Mouse (Mus musculus) intestine, embryonic 16.5 days (tissue): Measurements from ENCODE around the gene Phf11b. TPM values are rescaled to one million over a fixed set of nuclear protein-coding genes. Genes with fewer than 3 reads are reported as not detected.
"Not testable (repeated sequence)": the region's sequence is repeated elsewhere in the genome, so short reads cannot be mapped to it uniquely, and the experiment has no call there.

Experiments used
- ATAC-seq: fragments of 200-750 bp; cut with Nextera tagmentation; 2 replicates; pipeline ENCODE4 v1.8.0; 2017; ENCODE audit warnings: moderate TSS enrichment, moderate library complexity
- H3K27ac ChIP-seq: fragments of 300-500 bp; sonication (generic); 2 replicates; pipeline ENCODE4 v1.5.1; 2014; ENCODE audit warnings: mild to moderate bottlenecking, low read length
- H3K27me3 ChIP-seq: fragments of 300-500 bp; sonication (generic); replicated peaks from 2 replicates; pipeline ENCODE4 v1.6.1; 2014; ENCODE audit warnings: low read length, control low read depth, mixed read lengths; ENCODE audit not compliant: control insufficient read depth, insufficient read depth
- H3K36me3 ChIP-seq: fragments of 300-500 bp; sonication (generic); 2 replicates; pipeline ENCODE4 v1.6.1; 2014; ENCODE audit warnings: low read length, control low read depth; ENCODE audit not compliant: control insufficient read depth, insufficient read depth
- H3K4me1 ChIP-seq: fragments of 300-500 bp; sonication (generic); 2 replicates; pipeline ENCODE4 v1.6.1; 2014; ENCODE audit warnings: low read length, control low read depth, mixed read lengths; ENCODE audit not compliant: control insufficient read depth, insufficient read depth
- H3K4me2 ChIP-seq: fragments of 300-500 bp; sonication (generic); 2 replicates; pipeline ENCODE4 v1.6.1; 2014; ENCODE audit warnings: low read depth, low read length, control low read depth
- H3K4me3 ChIP-seq: fragments of 300-500 bp; sonication (generic); 2 replicates; pipeline ENCODE4 v1.5.1; 2014; ENCODE audit warnings: mild to moderate bottlenecking, low read length
- H3K9ac ChIP-seq: fragments of 300-500 bp; sonication (generic); 2 replicates; pipeline ENCODE4 v1.6.1; 2014; ENCODE audit warnings: low read depth, low read length
- H3K9me3 ChIP-seq: fragments of 300-500 bp; sonication (generic); 2 replicates; pipeline ENCODE4 v1.6.1; 2016; ENCODE audit warnings: low read length, control low read depth; ENCODE audit not compliant: control insufficient read depth
- WGBS: fragments of 180-500 bp; shearing (Covaris S2); extraction: QIAGEN DNeasy Blood & Tissue Kit; methylation state at CpG from one replicate; pipeline ENCODE4 v1.1.7; 2014; 5-methylcytosine and 5-hydroxymethylcytosine counted together
- polyA plus RNA-seq: library from polyadenylated mRNA; unstranded; fragments of >200 nt; fragmentation: Nextera tagmentation; extraction: Ambion mirVana; gene quantifications from 2 replicates; pipeline ENCODE4 v1.2.1, GENCODE M21; 2015

Gene Phf11b
- 0.88 and 1.0 TPM in 2 replicates for polyA plus RNA-seq

- H3K9me3 ChIP-seq, H3K9ac ChIP-seq, H3K27me3 ChIP-seq, H3K36me3 ChIP-seq, H3K27ac ChIP-seq, ATAC-seq, H3K4me3 ChIP-seq, H3K4me1 ChIP-seq, H3K4me2 ChIP-seq: not testable (repeated sequence)
- 64% methylated on average over 1 of the region's 1 CpGs for WGBS
Observed at GRCm38 (mm10) chr14:59341189-59341588, at the start of gene Phf11b. Gene Phf11b (minus strand): TSS chr14:59341351.

GRCm38 (mm10) chr14:59390181-59390580 is 49.0 kb upstream of the Phf11b start:
- not testable (repeated sequence) for H3K27ac ChIP-seq, H3K9ac ChIP-seq, H3K36me3 ChIP-seq, H3K9me3 ChIP-seq, H3K4me2 ChIP-seq, H3K4me1 ChIP-seq, H3K27me3 ChIP-seq, H3K4me3 ChIP-seq
- peak; percentile 48; the same call in 1 of the 2 replicates for ATAC-seq
- WGBS: 59% methylated on average over 4 of the region's 4 CpGs

GRCm38 (mm10) chr14:59389532-59389931 is 48.4 kb upstream of the Phf11b start:
- Histone ChIP-seq H3K4me2 (no peak overlapping the region), H3K27me3 (no peaks in the 10 kb centered on the region), H3K9ac (no peak overlapping the region), H3K4me1 (no peaks in the 10 kb centered on the region), H3K9me3 (no peaks in the 10 kb centered on the region), H3K36me3 (no peaks in the 10 kb centered on the region), H3K27ac (no peak overlapping the region), H3K4me3 (no peak overlapping the region)
- WGBS: 73% methylated on average over 1 of the region's 1 CpGs
- ATAC-seq: peak; percentile 87

GRCm38 (mm10) chr14:59370348-59371068 is 29.4 kb upstream of the Phf11b start:
- WGBS: 91% methylated on average over 25 of the region's 25 CpGs

GRCm38 (mm10) chr14:59366386-59367105 is 25.4 kb upstream of the Phf11b start:
- no peak overlapping the region for H3K9ac ChIP-seq
- no peak overlapping the region for H3K4me3 ChIP-seq
- 67% methylated on average over 8 of the region's 8 CpGs for WGBS

More at GRCm38 (mm10) chr14:59370348-59371068, 29.4 kb upstream of the Phf11b start:
- Histone ChIP-seq H3K4me2 (no peak overlapping the region), H3K4me1 (no peaks in the 10 kb centered on the region), H3K4me3 (no peak overlapping the region), H3K27me3 (no peaks in the 10 kb centered on the region), H3K27ac (no peak overlapping the region), H3K9ac (no peak overlapping the region), H3K36me3 (no peaks in the 10 kb centered on the region), H3K9me3 (peaks cover 10% of the 10 kb centered on the region)
- ATAC-seq: no peak

GRCm38 (mm10) chr14:59365244-59365644 is 24.1 kb upstream of the Phf11b start, which contains the start of gene Phf11d:
Gene Phf11d (minus strand): TSS chr14:59365470.
- no peaks in the 10 kb centered on the region for H3K36me3 ChIP-seq
- H3K4me2 ChIP-seq: no peak within 1 kb of the TSS
- peak; percentile 36 for ATAC-seq

More at GRCm38 (mm10) chr14:59366386-59367105, 25.4 kb upstream of the Phf11b start:
- peaks cover 7% of the 10 kb centered on the region for H3K9me3 ChIP-seq
- no peak for ATAC-seq
- no peaks in the 10 kb centered on the region for H3K27me3 ChIP-seq
- H3K36me3 ChIP-seq: no peaks in the 10 kb centered on the region
- 0 out of 2 replicates have a peak, but pooled peaks cover 3% of the 10 kb centered on the region for H3K4me1 ChIP-seq
- no peak overlapping the region for H3K27ac ChIP-seq
- H3K4me2 ChIP-seq: no peak overlapping the region

GRCm38 (mm10) chr14:59339541-59339940 is 1.6 kb downstream of the Phf11b start:
- Histone ChIP-seq H3K27ac (no peak overlapping the region), H3K4me3 (no peak overlapping the region), H3K4me2 (no peak overlapping the region), H3K4me1 (no peaks in the 10 kb centered on the region), H3K9ac (no peak overlapping the region), H3K27me3 (no peaks in the 10 kb centered on the region), H3K9me3 (no peaks in the 10 kb centered on the region), H3K36me3 (no peaks in the 10 kb centered on the region)
- WGBS: 90% methylated on average over 1 of the region's 1 CpGs
- no peak for ATAC-seq

More at GRCm38 (mm10) chr14:59365244-59365644, 24.1 kb upstream of the Phf11b start, which contains the start of gene Phf11d:
- H3K9ac ChIP-seq: 0 out of 2 replicates have a peak within 1 kb of the TSS, but pooled peaks have one; percentile 34
- H3K9me3 ChIP-seq: no peaks in the 10 kb centered on the region
- H3K27ac ChIP-seq: peak within 1 kb of the TSS; percentile 57
- H3K27me3 ChIP-seq: no peaks in the 10 kb centered on the region
- H3K4me1 ChIP-seq: 0 out of 2 replicates have a peak, but pooled peaks cover 3% of the 10 kb centered on the region
- WGBS: 54% methylated on average over 6 of the region's 6 CpGs
- H3K4me3 ChIP-seq: no peak within 1 kb of the TSS

GRCm38 (mm10) chr14:59336056-59336455 is 5.1 kb downstream of the Phf11b start:
- H3K36me3 ChIP-seq, H3K4me2 ChIP-seq, H3K4me3 ChIP-seq, H3K27ac ChIP-seq, H3K27me3 ChIP-seq, H3K9me3 ChIP-seq, H3K9ac ChIP-seq, ATAC-seq, H3K4me1 ChIP-seq: not testable (repeated sequence)
- 89% methylated on average over 3 of the region's 3 CpGs for whole genome bisulfite sequencing

- 46% methylated on average over 3 of the region's 3 CpGs for WGBS
- ATAC-seq: not testable (repeated sequence)
Observed at GRCm38 (mm10) chr14:59330499-59330898, 10.7 kb downstream of the Phf11b start.

More at GRCm38 (mm10) chr14:59330499-59330898, 10.7 kb downstream of the Phf11b start:
- H3K27ac ChIP-seq, H3K4me1 ChIP-seq, H3K4me3 ChIP-seq, H3K27me3 ChIP-seq, H3K36me3 ChIP-seq, H3K9ac ChIP-seq, H3K4me2 ChIP-seq, H3K9me3 ChIP-seq: not testable (repeated sequence)
